Mouse (Mus musculus): ENCODE results near the gene Eif4e3. TPM values are rescaled to one million over a fixed set of nuclear protein-coding genes. Genes with fewer than 3 reads are reported as not detected.

The Eif4e3 gene
- 10 to 100 TPM; 27.0 TPM for polyA plus RNA-seq (2017; shearing (Covaris generic))

DNA sequence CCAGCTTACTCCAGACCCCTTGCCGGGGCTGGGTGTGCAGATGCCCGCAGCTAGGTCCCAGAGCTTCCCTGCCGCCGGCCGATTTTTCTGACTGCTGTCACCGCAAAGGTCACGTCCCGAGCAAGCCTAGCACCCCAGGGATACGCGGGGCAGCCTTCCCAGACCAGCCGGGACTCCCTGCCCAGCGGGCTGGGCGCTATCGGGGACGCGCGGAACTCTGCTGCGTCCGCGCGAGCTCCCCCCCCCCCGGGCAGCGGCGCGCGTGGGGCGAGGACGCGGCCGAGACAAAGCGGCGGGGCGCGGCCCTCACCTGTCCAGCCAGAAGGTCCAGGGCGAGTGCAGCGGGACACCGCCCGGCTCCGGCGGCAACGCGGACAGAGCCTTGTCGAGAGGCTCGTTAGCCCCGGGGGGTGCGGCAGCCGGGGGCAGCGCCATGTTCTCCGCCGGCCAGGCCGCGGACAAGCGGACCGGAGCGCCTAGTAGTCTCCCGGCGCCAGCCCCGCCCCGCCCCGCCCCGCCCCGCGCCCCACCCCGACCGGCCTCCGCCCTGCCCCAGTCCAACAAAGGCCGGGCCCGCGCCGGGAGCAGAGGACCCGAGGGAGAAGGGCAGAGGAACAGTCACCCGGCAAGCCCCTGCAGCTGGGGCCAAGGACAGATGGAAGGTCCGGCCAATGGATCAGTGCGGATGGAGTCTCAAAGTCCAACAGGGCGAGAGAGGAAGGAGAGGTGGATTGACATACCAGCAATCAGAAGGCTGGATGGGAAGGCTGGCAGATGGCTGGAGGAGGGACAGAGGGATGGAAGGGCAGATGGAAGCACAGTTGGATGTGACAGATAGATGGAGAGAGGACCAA, at the start of gene Eif4e3, which contains the start of gene Gm20696:
Gene Eif4e3, minus strand, starts transcription at position 454 of the 854 bp plus-strand sequence.
Gene Gm20696, minus strand, starts transcription at position 480 of the 854 bp plus-strand sequence.
- ATAC-seq: peak; percentile 6

DNA sequence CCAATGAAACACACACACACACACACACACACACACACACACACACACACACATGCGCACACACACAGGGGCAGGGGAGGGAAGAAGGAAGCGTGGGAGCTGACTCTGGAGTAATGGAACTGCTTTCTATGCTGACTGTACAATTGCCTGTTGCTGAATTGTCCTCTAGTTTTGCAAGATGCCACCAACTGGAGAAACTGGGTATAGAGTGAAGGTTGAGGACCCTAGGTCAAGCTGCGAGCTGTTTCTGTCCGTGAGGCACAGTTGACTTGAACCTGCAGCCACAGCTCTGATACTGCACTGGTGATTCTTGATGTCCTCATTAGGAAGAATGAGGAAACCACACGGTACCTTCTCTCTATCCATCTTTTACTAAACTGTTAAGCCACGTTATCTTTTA, 49.3 kb upstream of the Eif4e3 start:
- no peak for ATAC-seq

DNA sequence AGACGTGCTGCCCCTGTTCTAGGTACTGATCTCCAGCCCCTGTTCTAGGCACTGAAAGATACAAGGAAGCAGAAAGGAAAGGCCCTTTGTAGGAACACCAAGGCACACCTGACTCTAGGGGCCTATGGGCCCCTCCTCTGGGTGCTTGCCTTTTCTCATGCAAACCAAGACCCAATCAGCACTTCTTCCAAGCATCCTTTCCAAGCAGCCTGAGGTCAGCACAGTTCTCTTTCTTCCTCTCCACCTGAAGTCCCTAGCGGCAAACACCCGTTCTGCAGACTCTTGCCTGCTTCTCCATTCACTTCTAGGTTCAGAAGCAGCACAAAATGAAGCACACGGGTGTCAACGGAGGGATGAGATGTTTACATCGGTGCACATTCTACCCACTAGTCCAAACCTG, 48.6 kb upstream of the Eif4e3 start:
- no peak for ATAC-seq

DNA sequence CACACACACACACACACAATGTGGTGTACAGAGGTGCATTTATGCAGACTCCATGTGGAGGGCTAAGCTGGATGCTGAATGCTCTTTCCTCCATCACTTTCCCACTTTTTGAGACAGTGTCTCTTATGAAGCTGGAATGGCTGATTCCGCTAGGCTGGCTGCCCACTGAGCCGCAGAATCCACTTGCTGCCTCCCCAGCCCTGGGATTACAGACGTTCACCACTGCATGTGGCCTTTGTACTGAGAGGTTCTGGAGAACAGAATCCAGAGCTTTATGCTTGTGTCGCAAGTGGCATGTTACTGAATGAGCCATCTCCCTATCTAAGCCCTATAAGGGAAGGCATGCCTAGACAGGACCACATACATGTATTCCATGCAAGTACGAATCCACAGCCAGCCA, 46.7 kb upstream of the Eif4e3 start:
- no peak for ATAC-seq

DNA sequence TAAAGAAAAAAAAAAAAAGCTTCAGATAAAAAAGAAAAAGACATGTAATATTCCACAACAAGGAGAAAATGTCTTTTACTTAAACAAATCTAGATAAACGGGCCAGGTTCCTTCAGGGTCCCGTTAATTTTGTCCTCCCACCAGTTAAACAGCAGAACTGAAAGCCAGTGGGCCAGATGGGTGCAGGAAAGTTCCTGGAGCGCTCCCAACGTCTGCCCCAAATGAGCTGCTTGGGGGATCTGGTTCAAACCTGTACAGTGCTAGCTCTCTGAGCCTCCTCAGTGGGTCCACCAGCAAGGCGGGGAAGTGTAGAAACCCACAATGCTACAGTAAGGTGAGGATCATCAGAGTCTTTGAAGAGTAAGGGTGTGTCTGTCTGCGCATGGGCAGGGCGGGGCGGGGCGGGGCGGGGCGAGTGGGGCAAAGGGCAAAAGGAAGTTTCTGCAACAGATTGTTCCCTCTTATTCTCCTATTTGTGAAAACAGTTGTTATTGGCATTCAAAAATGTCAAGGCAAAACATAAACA, 45.1 kb upstream of the Eif4e3 start:
- no peak for ATAC-seq

DNA sequence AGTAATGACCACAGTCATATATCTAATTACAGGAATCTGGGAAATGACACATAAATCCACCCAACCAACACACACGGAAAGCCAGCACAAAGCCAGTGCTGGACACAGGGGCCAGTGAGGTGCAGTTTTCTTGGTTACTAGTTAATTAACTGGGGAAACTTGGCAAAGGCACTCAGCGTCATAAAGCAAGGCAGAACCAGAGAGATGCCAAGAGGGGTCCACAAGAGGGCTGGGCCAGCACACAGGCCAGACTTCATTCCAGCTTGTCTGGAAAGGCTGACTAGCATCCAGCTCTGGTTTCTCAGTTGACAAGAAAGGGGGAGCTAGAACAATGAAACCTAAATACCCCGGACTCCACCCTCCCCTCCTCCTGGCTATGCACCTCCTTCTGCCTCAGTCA, 33.9 kb upstream of the Eif4e3 start:
- no peak for ATAC-seq

DNA sequence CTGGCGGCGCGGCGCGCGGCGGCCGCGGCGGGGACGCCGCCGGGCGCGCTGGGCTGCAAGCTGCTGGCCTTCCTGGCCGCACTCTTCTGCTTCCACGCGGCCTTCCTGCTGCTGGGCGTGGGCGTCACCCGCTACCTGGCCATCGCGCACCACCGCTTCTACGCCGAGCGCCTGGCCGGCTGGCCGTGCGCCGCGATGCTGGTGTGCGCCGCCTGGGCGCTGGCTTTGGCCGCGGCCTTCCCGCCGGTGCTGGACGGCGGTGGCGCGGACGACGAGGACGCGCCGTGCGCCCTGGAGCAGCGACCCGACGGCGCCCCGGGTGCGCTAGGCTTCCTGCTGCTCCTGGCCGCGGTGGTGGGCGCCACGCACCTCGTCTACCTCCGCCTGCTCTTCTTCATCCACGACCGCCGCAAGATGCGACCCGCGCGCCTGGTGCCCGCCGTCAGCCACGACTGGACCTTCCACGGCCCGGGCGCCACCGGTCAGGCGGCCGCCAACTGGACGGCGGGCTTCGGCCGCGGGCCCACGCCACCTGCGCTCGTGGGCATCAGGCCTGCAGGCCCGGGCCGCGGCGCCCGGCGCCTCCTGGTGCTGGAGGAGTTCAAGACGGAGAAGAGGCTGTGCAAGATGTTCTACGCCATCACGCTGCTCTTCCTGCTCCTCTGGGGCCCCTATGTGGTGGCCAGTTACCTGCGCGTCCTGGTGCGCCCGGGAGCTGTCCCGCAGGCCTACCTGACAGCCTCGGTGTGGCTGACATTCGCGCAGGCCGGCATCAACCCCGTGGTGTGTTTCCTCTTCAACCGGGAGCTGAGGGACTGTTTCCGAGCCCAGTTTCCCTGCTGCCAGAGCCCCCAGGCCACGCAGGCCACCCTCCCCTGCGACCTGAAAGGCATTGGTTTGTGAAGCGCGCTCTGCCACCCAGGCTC, 26.6 kb upstream of the Eif4e3 start:
- no peak for ATAC-seq

DNA sequence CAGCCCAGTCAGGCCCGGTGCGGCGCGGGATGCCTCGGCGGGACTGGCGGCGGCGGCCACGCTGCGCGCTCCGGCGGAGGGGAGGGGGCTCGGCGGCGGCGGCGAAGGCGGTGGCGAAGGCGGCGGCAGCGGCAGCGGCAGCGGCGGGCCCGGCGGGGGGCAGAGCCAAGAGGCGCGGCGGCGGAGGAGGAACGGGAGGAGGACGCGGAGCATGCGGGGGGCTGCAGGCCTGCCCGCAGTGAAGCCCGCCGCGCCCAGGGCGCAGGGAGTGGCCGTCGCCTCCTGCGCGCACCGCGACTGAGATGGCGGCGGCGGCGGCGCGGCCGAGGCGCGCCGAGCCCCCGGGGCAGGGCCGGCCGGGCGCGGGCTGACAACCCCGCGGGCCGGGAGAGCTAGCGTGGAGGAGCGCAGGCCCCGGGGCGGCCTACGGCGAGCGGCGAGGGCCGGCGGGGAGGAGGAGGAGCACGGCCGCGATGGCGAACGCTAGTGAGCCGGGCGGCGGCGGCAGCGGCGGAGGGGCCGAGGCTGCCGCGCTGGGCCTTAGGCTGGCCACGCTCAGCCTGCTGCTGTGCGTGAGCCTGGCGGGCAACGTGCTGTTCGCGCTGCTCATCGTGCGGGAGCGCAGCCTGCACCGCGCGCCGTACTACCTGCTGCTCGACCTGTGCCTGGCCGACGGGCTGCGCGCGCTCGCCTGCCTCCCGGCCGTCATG, 25.8 kb upstream of the Eif4e3 start, which contains the start of gene Gpr27:
Gene Gpr27, plus strand, starts transcription at position 474 of the 710 bp plus-strand sequence.
- ATAC-seq: no peak

DNA sequence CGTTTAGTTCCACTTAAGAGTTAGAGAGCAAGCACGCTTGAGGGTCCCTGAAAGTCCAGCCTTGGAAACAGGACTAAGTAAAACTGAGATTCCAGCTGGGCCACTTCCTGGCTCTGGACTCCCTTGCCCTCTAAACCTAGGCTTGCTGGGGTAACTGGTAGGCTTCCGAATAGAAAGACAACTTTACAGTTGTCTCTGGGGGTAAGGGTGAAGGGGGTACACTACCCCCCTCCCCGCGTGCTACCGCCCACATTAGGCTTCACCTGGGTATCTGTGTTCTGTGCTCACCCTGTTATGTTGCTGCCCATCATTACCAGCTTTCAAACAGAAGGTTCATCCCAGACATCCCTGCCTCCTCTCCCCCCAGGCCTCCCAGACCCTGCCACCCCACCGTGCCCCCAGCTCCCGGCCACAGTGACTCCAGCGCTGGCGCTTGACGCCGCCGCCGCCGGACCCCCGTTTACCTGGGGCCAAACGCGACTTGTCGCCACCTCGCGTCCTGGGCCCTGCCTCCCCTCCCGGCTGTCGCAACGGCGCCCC, 25.2 kb upstream of the Eif4e3 start:
- no peak for ATAC-seq

DNA sequence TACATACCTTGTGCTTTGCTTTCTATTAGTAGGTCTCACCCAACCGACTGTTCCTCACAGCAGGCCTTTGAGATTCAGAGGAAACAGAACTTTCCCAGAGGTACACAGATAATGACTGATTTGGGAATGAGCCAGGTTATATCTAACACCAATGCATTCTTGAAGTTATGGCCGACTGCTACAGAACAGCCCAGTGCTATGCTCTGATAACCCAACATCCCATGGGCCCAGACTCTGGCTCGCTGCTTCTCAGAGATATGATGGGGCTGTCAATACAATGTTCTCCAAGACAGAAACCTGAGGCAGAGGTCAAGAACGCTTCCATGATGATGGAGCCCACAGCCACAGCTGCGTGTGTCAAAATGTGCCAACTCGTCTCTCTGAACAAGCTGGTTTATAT, 21.9 kb upstream of the Eif4e3 start:
- no peak for ATAC-seq

DNA sequence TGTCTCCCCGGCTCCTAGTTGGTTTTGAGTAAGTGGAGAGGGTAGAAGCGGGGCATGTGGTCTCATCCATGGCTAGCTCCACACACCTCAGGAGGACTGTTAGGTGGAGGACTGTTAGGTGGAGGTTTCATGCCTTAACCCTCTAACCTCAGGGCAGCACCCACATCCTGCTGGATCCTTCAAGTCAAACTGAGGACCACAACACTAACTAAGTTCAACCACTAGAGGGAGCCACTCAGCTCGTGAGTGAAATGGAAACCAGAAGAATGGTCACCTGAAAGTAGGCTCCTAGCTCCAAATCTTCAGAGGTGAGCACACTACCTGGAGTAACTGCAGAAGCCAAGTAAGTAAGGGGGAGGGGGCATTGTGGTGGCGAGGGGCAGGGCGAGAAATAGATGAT, 18.3 kb upstream of the Eif4e3 start:
- ATAC-seq: peak; percentile 97

DNA sequence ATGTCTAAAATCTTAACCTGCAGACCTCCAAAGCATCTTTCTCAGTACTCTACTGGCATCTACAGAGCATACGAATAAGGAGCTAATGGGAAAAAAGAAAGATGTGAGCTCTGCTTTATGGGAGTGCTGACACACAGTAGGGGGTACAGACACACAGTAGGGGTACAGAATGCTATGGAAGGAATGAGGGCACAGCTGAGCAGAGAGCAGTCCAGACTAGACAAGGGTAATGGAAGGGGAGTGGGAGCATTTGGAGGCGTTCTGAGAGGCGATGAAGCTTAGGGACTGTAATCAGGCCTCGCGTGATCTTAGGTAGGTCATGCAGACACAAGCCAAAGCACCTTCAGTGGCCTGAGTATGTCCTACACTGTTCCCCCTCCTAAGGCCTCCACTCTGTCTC, 17.4 kb upstream of the Eif4e3 start:
- ATAC-seq: no peak

DNA sequence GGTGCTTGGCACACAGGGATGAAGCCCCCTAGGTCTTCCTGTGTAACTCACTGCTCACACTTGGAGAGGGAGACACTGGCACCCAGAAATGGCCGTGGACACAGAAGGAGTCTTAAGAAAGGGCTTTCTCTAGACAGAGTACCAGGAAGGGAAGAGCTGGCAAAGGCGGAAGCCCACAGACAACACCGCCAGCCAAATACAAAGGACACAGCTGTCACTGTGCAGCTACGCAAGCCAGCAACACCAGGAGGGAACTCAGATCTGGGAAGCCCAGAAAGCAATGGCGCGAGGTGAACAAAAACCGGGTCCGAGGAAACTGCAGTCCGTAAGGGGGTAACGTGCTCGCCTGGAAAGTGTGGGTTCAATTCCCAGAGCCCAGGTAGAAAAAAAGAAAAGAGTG, 11.5 kb upstream of the Eif4e3 start:
- ATAC-seq: no peak

DNA sequence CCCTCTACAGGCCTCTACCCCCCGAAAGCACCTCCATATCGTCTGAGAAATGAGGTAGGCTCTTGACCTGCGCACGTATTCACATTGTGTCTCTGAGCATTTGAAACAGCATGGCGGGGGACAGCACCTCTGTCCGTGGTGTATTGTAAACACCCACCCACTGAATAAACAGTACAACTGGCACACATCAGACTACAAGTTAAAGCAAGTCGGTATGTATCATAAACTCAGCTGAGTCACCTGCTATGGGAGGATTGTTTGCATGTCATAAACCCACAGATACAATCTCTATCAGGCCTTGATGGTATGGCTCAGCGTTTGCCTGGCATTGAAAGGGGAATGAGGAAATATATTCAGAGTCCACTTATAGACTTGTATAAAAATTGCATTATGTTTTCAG, 10.8 kb upstream of the Eif4e3 start:
- ATAC-seq: no peak

DNA sequence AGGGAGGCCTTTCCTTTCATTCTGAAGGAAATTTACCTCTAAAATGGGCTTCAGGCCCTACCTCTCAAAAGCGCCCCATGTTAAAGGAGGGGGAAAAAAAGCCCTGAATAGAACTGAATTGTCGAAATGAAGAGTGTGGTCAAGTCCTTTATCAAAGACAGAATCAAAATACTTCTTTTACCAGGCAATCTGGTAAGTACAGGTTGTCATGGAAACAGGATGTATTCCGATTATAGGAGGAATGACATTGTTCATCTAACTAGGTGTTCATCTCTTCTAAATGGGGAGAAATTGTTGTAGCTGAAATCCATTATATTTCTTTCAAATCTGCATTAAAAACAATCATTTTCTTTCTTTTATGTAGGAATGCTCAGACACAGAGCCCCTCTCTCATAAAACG, 7.9 kb upstream of the Eif4e3 start:
- ATAC-seq: no peak

DNA sequence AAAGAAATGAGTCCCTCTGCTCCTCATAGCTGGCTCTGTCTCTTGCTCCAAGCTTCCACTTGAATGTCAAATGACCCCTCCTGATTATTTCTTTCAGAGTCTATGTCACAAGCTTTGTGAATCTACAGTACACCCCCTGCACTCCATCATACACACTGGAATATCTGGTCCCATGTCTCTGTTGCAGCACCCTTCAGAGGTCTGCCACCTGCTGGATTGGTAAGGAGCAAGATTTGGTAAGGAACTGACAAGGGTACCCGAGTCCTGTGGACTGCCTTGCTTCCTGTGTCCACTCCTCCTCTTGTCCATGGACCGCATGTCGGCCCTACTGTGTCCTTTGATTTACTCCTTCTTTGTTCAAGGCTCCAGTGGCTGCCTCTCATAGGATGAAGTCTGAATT, 5.2 kb upstream of the Eif4e3 start:
- no peak for ATAC-seq

DNA sequence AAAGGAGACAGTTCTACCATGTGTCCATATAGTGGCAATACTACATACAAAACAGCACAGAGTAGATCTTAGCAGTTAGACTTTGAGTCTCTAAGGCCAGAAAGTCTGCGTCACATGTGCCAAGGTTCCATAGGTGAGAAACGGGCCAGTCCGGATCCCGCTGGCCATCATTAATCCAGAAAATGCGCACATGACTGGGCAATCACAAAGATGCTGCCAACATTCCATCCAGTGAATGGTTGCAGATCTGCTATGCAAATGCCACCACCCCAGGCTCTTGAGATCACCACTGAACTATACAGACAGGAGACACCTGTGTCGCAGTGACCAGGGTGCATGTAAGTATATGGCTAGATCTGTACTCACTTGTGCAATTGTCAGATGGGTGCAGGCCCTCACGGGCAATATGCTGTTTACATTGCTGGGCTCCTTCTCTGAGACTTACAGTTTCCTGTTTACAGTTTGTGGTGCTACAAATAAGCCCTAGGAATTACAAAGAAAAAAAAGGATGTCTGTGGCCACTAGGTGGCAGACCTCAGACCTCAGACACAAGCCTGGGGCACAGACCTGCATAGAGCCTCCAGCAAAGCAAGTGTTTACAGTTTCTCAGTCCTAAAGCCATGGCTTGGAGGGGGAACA, 4.0 kb upstream of the Eif4e3 start:
- ATAC-seq: peak; percentile 78

DNA sequence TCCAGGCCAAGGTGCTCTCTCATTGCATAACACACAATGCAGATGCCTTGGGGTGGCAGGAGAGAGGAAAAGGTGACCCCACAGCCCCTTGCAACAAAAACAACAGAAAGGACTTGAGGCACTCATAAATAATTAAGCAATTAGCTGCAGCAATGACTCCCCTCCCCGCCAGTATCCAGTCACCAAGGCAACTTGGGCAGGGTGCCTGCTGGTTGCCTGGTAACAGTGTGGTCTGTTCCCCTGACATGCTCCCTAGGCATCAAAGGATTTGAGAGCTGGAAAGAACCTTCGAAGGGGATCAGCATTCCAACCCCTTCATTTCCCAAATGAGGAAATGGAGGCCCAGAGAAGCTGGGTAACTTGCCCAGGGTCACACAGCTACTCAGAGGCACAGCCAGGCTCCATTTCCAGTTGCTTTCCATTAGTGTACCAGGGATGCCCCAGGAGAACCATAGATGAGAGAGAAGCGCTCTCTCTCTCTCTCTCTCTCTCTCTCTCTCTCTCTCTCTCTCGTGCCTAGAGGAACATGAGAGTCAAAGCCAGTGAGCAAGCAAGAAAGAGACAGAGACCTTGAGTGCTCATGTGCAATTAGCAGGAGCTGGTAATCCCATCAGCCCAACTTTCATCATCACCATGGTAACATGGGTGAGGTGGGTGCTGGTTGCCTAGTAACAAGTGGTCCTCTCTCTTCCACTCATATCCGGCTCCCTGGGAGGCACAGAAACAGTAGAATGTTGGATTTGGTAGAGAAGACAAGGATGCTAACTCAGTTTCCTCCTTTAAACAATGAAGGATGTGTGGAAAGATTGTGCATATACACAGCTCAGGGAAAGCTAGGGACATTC, 3.1 kb upstream of the Eif4e3 start:
- no peak for ATAC-seq

DNA sequence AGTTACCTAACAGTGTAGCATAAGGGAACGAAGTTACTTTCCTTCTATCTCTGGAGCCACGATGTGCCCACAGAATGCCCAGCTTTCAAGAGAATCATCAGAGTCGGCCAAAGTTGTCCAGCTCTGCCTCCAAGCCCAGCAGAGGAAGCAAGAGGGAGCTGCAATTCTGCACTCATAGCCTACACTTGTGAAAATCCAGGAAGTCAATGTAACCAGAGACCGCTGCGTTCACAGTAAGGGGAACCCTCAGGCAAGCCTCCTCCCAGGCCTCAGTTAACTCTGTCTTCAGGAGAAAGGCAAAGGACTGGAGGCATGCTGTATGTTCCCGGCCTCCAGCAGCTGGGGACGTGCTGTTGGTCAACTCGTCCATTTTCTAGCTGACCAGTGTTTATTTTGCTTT, 719 bp upstream of the Eif4e3 start:
- ATAC-seq: no peak

DNA sequence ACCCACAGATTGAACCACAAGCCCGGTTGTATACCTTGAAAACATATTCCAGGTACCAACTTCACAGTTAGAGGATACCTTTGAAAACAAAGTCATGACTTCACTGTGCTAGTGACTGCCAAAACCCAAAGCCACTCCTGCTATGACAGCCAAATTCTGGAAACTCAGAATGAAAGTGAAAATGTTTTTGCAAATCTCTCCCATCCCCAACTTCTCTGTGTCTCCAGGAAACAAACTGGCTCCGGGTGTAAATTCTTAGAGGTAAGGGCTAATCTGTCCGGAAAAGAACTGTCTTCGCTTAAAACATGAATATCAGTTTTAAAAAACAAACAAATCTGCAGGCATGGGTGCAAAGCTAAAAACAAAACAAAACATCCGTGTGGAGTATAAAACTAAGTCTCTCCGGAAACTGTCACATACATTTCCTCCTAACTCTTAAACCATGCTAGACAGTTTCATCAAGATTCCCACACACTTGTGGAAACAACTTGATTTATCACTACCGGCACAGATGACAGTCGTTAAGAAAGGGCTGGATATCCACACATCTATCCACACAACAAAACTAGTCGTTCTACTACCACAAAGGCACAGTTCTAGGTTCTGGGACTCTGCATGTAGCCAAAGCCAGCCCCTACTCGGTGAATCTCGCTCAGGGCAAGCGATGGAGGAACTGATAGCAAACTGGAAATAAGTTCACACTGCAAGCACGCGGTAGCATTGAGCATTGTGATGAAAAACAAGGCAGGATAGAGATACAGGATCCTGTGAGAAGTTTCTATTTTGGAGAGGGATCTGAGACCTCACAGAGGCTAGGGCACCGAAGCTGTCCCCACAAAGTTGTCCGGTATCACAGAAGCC, 884 bp downstream of the Eif4e3 start:
- ATAC-seq: peak; percentile 75
